In the genomic region with DNA sequence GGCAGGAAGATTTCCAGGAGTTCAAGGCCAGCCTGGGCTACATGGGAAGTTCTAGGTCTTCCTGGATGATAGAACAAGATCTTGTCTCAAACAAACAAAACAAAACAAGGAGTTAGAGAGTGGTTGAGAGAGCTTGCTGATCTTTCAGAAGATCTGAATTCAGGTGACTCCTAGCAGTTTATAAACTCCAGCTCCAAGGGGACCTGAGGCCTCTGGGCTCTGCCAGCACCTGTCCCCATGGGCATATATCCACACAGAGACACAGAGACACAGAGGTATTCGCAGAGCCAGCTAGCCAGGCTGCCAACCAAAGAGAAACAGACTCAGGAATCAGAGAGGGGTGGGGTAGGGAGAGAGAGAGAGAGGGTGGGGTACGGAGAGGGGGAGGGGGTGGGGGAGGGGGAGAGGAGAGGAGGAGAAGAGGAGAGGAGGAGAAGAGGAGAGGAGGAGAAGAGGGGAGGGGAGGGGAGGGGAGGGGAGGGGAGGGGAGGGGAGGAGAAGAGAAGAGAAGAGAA, we compare ENCODE assay signal across 18 mouse cellular contexts. TPM values are rescaled to one million over a fixed set of nuclear protein-coding genes. Genes with fewer than 3 reads are reported as not detected.
DNase-seq lines count a peak whose midpoint lies in the region; ATAC-seq and TF ChIP-seq lines count a peak whose summit lies in the region.
"Had no signal": no experiment of that assay in that cellular context is flagged by ENCODE, and none has a peak within 500 bp of the region (broad histone marks: within the 10 kb centered on the region; RNA-seq: fewer than 3 reads in every experiment).

No protein-coding gene starts in this region.

- WGBS in forebrain, embryonic 15.5 days, result 90% methylated on average over 1 of the region's 2 CpGs
- 70% methylated on average over 1 of the region's 2 CpGs for WGBS in forebrain, embryonic 13.5 days
- WGBS in intestine, embryonic 15.5 days, result 60% methylated on average over 1 of the region's 2 CpGs
- 70% methylated on average over 1 of the region's 2 CpGs for WGBS in intestine, embryonic 16.5 days
- WGBS in neural tube, embryonic 12.5 days, result 91% methylated on average over 1 of the region's 2 CpGs
- 80% methylated on average over 1 of the region's 2 CpGs for WGBS in neural tube, embryonic 15.5 days
- WGBS in stomach, postnatal 0 days, result 57% methylated on average over 1 of the region's 2 CpGs

- H3K4me3 ChIP-seq in forebrain, embryonic 15.5 days, result no peak overlapping the region
- no peak overlapping the region for H3K4me3 ChIP-seq in forebrain, embryonic 13.5 days
- H3K4me3 ChIP-seq in intestine, embryonic 15.5 days (replicated peaks), result no peak overlapping the region
- no peak overlapping the region for H3K4me3 ChIP-seq in intestine, embryonic 16.5 days (ENCODE audit: low read length)
- no peak overlapping the region for H3K4me3 ChIP-seq in neural tube, embryonic 12.5 days
- H3K4me3 ChIP-seq in neural tube, embryonic 15.5 days (replicated peaks), result no peak overlapping the region
- no peak overlapping the region for H3K4me3 ChIP-seq in stomach, postnatal 0 days (ENCODE audit: low read depth, low read length)
- H3K4me3 ChIP-seq: erythroblast, embryonic 14.5 days; megakaryocyte, embryonic 14.5 days had no signal

- H3K4me1 ChIP-seq in forebrain, embryonic 15.5 days, result peaks cover 13% of the 10 kb centered on the region
- peaks cover 5% of the 10 kb centered on the region; the same call in 1 of the 2 replicates for H3K4me1 ChIP-seq in forebrain, embryonic 13.5 days
- H3K4me1 ChIP-seq in intestine, embryonic 15.5 days (replicated peaks), result peaks cover 12% of the 10 kb centered on the region
- H3K4me1 ChIP-seq in intestine, embryonic 16.5 days (ENCODE audit: control insufficient read depth, insufficient read depth, low read length), result peaks cover 28% of the 10 kb centered on the region
- peaks cover 4% of the 10 kb centered on the region; the same call in 1 of the 2 replicates for H3K4me1 ChIP-seq in neural tube, embryonic 12.5 days
- H3K4me1 ChIP-seq in neural tube, embryonic 15.5 days, result peaks cover 16% of the 10 kb centered on the region
- 0 out of 2 replicates have a peak, but pooled peaks cover 6% of the 10 kb centered on the region for H3K4me1 ChIP-seq in stomach, postnatal 0 days (replicated peaks; ENCODE audit: control insufficient read depth, insufficient read depth)

- no peaks in the 10 kb centered on the region for H3K9me3 ChIP-seq in forebrain, embryonic 15.5 days
- no peaks in the 10 kb centered on the region for H3K9me3 ChIP-seq in forebrain, embryonic 13.5 days (replicated peaks)
- no peaks in the 10 kb centered on the region for H3K9me3 ChIP-seq in intestine, embryonic 15.5 days
- 0 out of 2 replicates have a peak, but pooled peaks cover 7% of the 10 kb centered on the region for H3K9me3 ChIP-seq in intestine, embryonic 16.5 days (ENCODE audit: control insufficient read depth, low read length)
- H3K9me3 ChIP-seq in neural tube, embryonic 12.5 days, result no peaks in the 10 kb centered on the region
- no peaks in the 10 kb centered on the region for H3K9me3 ChIP-seq in neural tube, embryonic 15.5 days (replicated peaks)
- H3K9me3 ChIP-seq in stomach, postnatal 0 days (ENCODE audit: control insufficient read depth, low read length), result no peaks in the 10 kb centered on the region
- H3K9me3 ChIP-seq: heart, embryonic 15.5 days; hindbrain, embryonic 10.5 days had no signal

- no peak overlapping the region for H3K27ac ChIP-seq in forebrain, embryonic 15.5 days (replicated peaks)
- H3K27ac ChIP-seq in forebrain, embryonic 13.5 days, result no peak overlapping the region
- peak overlapping the region; percentile 17; the same call in 1 of the 2 replicates for H3K27ac ChIP-seq in intestine, embryonic 15.5 days
- no peak overlapping the region for H3K27ac ChIP-seq in intestine, embryonic 16.5 days (ENCODE audit: low read length)
- no peak overlapping the region for H3K27ac ChIP-seq in neural tube, embryonic 12.5 days
- H3K27ac ChIP-seq in neural tube, embryonic 15.5 days (replicated peaks), result no peak overlapping the region
- H3K27ac ChIP-seq in stomach, postnatal 0 days (replicated peaks), result peak overlapping the region; percentile 67
- H3K27ac ChIP-seq: hindbrain, embryonic 10.5 days had no signal

- TF ChIP-seq CTCF in stomach, postnatal 0 days (IDR thresholded peaks at IDR 0.05; ENCODE audit: low read depth), result no peak

- TF ChIP-seq EP300 in stomach, postnatal 0 days (optimal IDR thresholded peaks at IDR 0.05), result no peak

- H3K4me2 ChIP-seq in forebrain, embryonic 15.5 days (replicated peaks), result no peak overlapping the region
- no peak overlapping the region for H3K4me2 ChIP-seq in forebrain, embryonic 13.5 days
- no peak overlapping the region for H3K4me2 ChIP-seq in intestine, embryonic 15.5 days (replicated peaks)
- no peak overlapping the region for H3K4me2 ChIP-seq in intestine, embryonic 16.5 days (ENCODE audit: low read depth, low read length)
- H3K4me2 ChIP-seq in neural tube, embryonic 12.5 days (replicated peaks), result 0 out of 2 replicates have a peak overlapping the region, but pooled peaks have one; percentile 53
- no peak overlapping the region; the same call in 1 of the 2 replicates for H3K4me2 ChIP-seq in neural tube, embryonic 15.5 days
- H3K4me2 ChIP-seq in stomach, postnatal 0 days (replicated peaks; ENCODE audit: low read depth), result no peak overlapping the region

- no peak overlapping the region for H3K9ac ChIP-seq in forebrain, embryonic 15.5 days (replicated peaks)
- no peak overlapping the region for H3K9ac ChIP-seq in forebrain, embryonic 13.5 days
- no peak overlapping the region for H3K9ac ChIP-seq in intestine, embryonic 15.5 days
- H3K9ac ChIP-seq in intestine, embryonic 16.5 days (ENCODE audit: low read depth, low read length), result no peak overlapping the region
- H3K9ac ChIP-seq in neural tube, embryonic 12.5 days, result no peak overlapping the region
- no peak overlapping the region for H3K9ac ChIP-seq in neural tube, embryonic 15.5 days (replicated peaks)
- no peak overlapping the region for H3K9ac ChIP-seq in stomach, postnatal 0 days (ENCODE audit: low read length)
- H3K9ac ChIP-seq: heart, embryonic 15.5 days; liver, postnatal 0 days had no signal

- no peak for DNase-seq in stomach, postnatal 0 days (ENCODE audit: low spot score)
- DNase-seq in kidney, adult 11 months, result no peak
- DNase-seq: adrenal gland, adult 8-10 months; cerebellum, postnatal 10 days had no signal

- no peaks in the 10 kb centered on the region for H3K36me3 ChIP-seq in forebrain, embryonic 15.5 days
- H3K36me3 ChIP-seq in forebrain, embryonic 13.5 days (ENCODE audit: poor library complexity, severe bottlenecking), result no peaks in the 10 kb centered on the region
- no peaks in the 10 kb centered on the region for H3K36me3 ChIP-seq in intestine, embryonic 15.5 days
- H3K36me3 ChIP-seq in intestine, embryonic 16.5 days (ENCODE audit: control insufficient read depth, insufficient read depth, low read length), result no peaks in the 10 kb centered on the region
- H3K36me3 ChIP-seq in neural tube, embryonic 12.5 days, result no peaks in the 10 kb centered on the region
- no peaks in the 10 kb centered on the region for H3K36me3 ChIP-seq in neural tube, embryonic 15.5 days
- H3K36me3 ChIP-seq in stomach, postnatal 0 days (ENCODE audit: control insufficient read depth, insufficient read depth, low read length), result no peaks in the 10 kb centered on the region
- H3K36me3 ChIP-seq: heart, embryonic 15.5 days; hindbrain, embryonic 10.5 days had no signal

- ATAC-seq in forebrain, embryonic 15.5 days (replicated peaks), result 0 out of 2 replicates have a peak, but pooled peaks have one; percentile 19
- ATAC-seq in forebrain, embryonic 13.5 days, result no peak
- ATAC-seq in intestine, embryonic 15.5 days, result no peak; the same call in 1 of the 2 replicates
- no peak for ATAC-seq in intestine, embryonic 16.5 days
- no peak for ATAC-seq in neural tube, embryonic 12.5 days (ENCODE audit: low FRiP score, low read depth)
- ATAC-seq in neural tube, embryonic 15.5 days (ENCODE audit: low FRiP score), result no peak
- ATAC-seq in stomach, postnatal 0 days (ENCODE audit: low FRiP score, low TSS enrichment), result no peak

- H3K27me3 ChIP-seq in forebrain, embryonic 15.5 days, result no peaks in the 10 kb centered on the region
- H3K27me3 ChIP-seq in forebrain, embryonic 13.5 days, result no peaks in the 10 kb centered on the region
- no peaks in the 10 kb centered on the region for H3K27me3 ChIP-seq in intestine, embryonic 15.5 days (replicated peaks)
- no peaks in the 10 kb centered on the region for H3K27me3 ChIP-seq in intestine, embryonic 16.5 days (replicated peaks; ENCODE audit: control insufficient read depth, insufficient read depth, low read length)
- no peaks in the 10 kb centered on the region; the same call in 1 of the 2 replicates for H3K27me3 ChIP-seq in neural tube, embryonic 12.5 days (replicated peaks)
- H3K27me3 ChIP-seq in neural tube, embryonic 15.5 days (replicated peaks), result no peaks in the 10 kb centered on the region
- H3K27me3 ChIP-seq in stomach, postnatal 0 days (ENCODE audit: control insufficient read depth, insufficient read depth, low read length), result no peaks in the 10 kb centered on the region
- H3K27me3 ChIP-seq: CH12.LX; heart, embryonic 15.5 days; megakaryocyte, embryonic 14.5 days had no signal

RNA-seq across cellular contexts. Expression of gene Erp27, which starts 9.2 kb away (rescaled TPM):
- 0.18 and 0.66 TPM in 2 replicates for polyA plus RNA-seq in forebrain, embryonic 15.5 days (2015; fragmentation: Nextera tagmentation; extraction: Ambion mirVana)
- polyA plus RNA-seq in forebrain, embryonic 13.5 days (2015; fragmentation: Nextera tagmentation; extraction: Ambion mirVana), result 0.22 TPM in 1 of 2 replicates, not detected in the other
- 14.6 and 37.0 TPM in 2 replicates for polyA plus RNA-seq in intestine, embryonic 15.5 days (2015; fragmentation: Nextera tagmentation; extraction: Ambion mirVana)
- polyA plus RNA-seq in intestine, embryonic 16.5 days (2015; fragmentation: Nextera tagmentation; extraction: Ambion mirVana), result 23.9 and 28.7 TPM in 2 replicates
- polyA plus RNA-seq in neural tube, embryonic 12.5 days (2016; fragmentation: Nextera tagmentation; extraction: Ambion mirVana), result not detected in 2 replicates
- polyA plus RNA-seq in neural tube, embryonic 15.5 days (2015; fragmentation: Nextera tagmentation; extraction: Ambion mirVana), result 0.82 TPM in 1 of 2 replicates, not detected in the other
- 0.65 and 1.0 TPM in 2 replicates for polyA plus RNA-seq in stomach, postnatal 0 days (2015; fragmentation: Nextera tagmentation; extraction: Ambion mirVana)
- polyA plus RNA-seq: erythroblast, embryonic 14.5 days; hindbrain, embryonic 10.5 days; neural tube, embryonic 14.5 days had no signal

RNA-seq across cellular contexts. Expression of gene Pde6h, which starts 10.8 kb away (rescaled TPM):
- polyA plus RNA-seq in forebrain, embryonic 15.5 days (2015; fragmentation: Nextera tagmentation; extraction: Ambion mirVana), result not detected in 2 replicates
- 0.03 TPM in 1 of 2 replicates, not detected in the other for polyA plus RNA-seq in forebrain, embryonic 13.5 days (2015; fragmentation: Nextera tagmentation; extraction: Ambion mirVana)
- polyA plus RNA-seq in intestine, embryonic 15.5 days (2015; fragmentation: Nextera tagmentation; extraction: Ambion mirVana), result not detected in 2 replicates
- polyA plus RNA-seq in intestine, embryonic 16.5 days (2015; fragmentation: Nextera tagmentation; extraction: Ambion mirVana), result 0.40 TPM in 1 of 2 replicates, not detected in the other
- not detected in 2 replicates for polyA plus RNA-seq in neural tube, embryonic 12.5 days (2016; fragmentation: Nextera tagmentation; extraction: Ambion mirVana)
- 0.33 TPM in 1 of 2 replicates, not detected in the other for polyA plus RNA-seq in neural tube, embryonic 15.5 days (2015; fragmentation: Nextera tagmentation; extraction: Ambion mirVana)
- polyA plus RNA-seq in stomach, postnatal 0 days (2015; fragmentation: Nextera tagmentation; extraction: Ambion mirVana), result 0.06 and 0.40 TPM in 2 replicates
- polyA plus RNA-seq: erythroblast, embryonic 14.5 days; hindbrain, embryonic 10.5 days; limb, embryonic 11.5 days; neural tube, embryonic 14.5 days had no signal

RNA-seq across cellular contexts. Expression of gene Arhgdib, which starts 28.9 kb away (rescaled TPM):
- polyA plus RNA-seq in forebrain, embryonic 15.5 days (2015; fragmentation: Nextera tagmentation; extraction: Ambion mirVana), result 16.8 and 17.1 TPM in 2 replicates
- 11.0 and 11.5 TPM in 2 replicates for polyA plus RNA-seq in forebrain, embryonic 13.5 days (2015; fragmentation: Nextera tagmentation; extraction: Ambion mirVana)
- polyA plus RNA-seq in intestine, embryonic 15.5 days (2015; fragmentation: Nextera tagmentation; extraction: Ambion mirVana), result 44.5 and 47.8 TPM in 2 replicates
- 42.1 and 44.0 TPM in 2 replicates for polyA plus RNA-seq in intestine, embryonic 16.5 days (2015; fragmentation: Nextera tagmentation; extraction: Ambion mirVana)
- 21.6 and 22.7 TPM in 2 replicates for polyA plus RNA-seq in neural tube, embryonic 12.5 days (2016; fragmentation: Nextera tagmentation; extraction: Ambion mirVana)
- polyA plus RNA-seq in neural tube, embryonic 15.5 days (2015; fragmentation: Nextera tagmentation; extraction: Ambion mirVana), result 13.8 and 95.4 TPM in 2 replicates
- polyA plus RNA-seq in stomach, postnatal 0 days (2015; fragmentation: Nextera tagmentation; extraction: Ambion mirVana), result 27.3 and 34.9 TPM in 2 replicates

RNA-seq across cellular contexts. Expression of gene Mgp, which starts 37.2 kb away (rescaled TPM):
- polyA plus RNA-seq in forebrain, embryonic 15.5 days (2015; fragmentation: Nextera tagmentation; extraction: Ambion mirVana), result 7.2 and 8.8 TPM in 2 replicates
- polyA plus RNA-seq in forebrain, embryonic 13.5 days (2015; fragmentation: Nextera tagmentation; extraction: Ambion mirVana), result 3.0 and 3.3 TPM in 2 replicates
- 121 and 122 TPM in 2 replicates for polyA plus RNA-seq in intestine, embryonic 15.5 days (2015; fragmentation: Nextera tagmentation; extraction: Ambion mirVana)
- polyA plus RNA-seq in intestine, embryonic 16.5 days (2015; fragmentation: Nextera tagmentation; extraction: Ambion mirVana), result 93.4 and 97.1 TPM in 2 replicates
- 8.8 and 13.0 TPM in 2 replicates for polyA plus RNA-seq in neural tube, embryonic 12.5 days (2016; fragmentation: Nextera tagmentation; extraction: Ambion mirVana)
- 28.4 and 40.1 TPM in 2 replicates for polyA plus RNA-seq in neural tube, embryonic 15.5 days (2015; fragmentation: Nextera tagmentation; extraction: Ambion mirVana)
- polyA plus RNA-seq in stomach, postnatal 0 days (2015; fragmentation: Nextera tagmentation; extraction: Ambion mirVana), result 392 and 473 TPM in 2 replicates
- polyA plus RNA-seq: erythroblast, embryonic 14.5 days had no signal

RNA-seq across cellular contexts. Expression of gene Art4, which starts 55.3 kb away (rescaled TPM):
- 0.06 TPM in 1 of 2 replicates, not detected in the other for polyA plus RNA-seq in forebrain, embryonic 15.5 days (2015; fragmentation: Nextera tagmentation; extraction: Ambion mirVana)
- 0.08 TPM in 1 of 2 replicates, not detected in the other for polyA plus RNA-seq in forebrain, embryonic 13.5 days (2015; fragmentation: Nextera tagmentation; extraction: Ambion mirVana)
- 4.2 and 4.8 TPM in 2 replicates for polyA plus RNA-seq in intestine, embryonic 15.5 days (2015; fragmentation: Nextera tagmentation; extraction: Ambion mirVana)
- 2.8 and 3.1 TPM in 2 replicates for polyA plus RNA-seq in intestine, embryonic 16.5 days (2015; fragmentation: Nextera tagmentation; extraction: Ambion mirVana)
- polyA plus RNA-seq in neural tube, embryonic 12.5 days (2016; fragmentation: Nextera tagmentation; extraction: Ambion mirVana), result 0.51 and 0.86 TPM in 2 replicates
- polyA plus RNA-seq in neural tube, embryonic 15.5 days (2015; fragmentation: Nextera tagmentation; extraction: Ambion mirVana), result 0.23 and 2.3 TPM in 2 replicates
- polyA plus RNA-seq in stomach, postnatal 0 days (2015; fragmentation: Nextera tagmentation; extraction: Ambion mirVana), result 3.2 and 3.3 TPM in 2 replicates
- polyA plus RNA-seq: neural tube, embryonic 14.5 days had no signal

Comparison
In these comparisons a context has a peak if more than half of its experiments do, and no peak if none do; other contexts are left out.
1. H3K27ac ChIP-seq: peak in intestine, embryonic 15.5 days (single experiment) and stomach, postnatal 0 days (single experiment); none in forebrain, embryonic 15.5 days (single experiment), forebrain, embryonic 13.5 days (single experiment), intestine, embryonic 16.5 days (single experiment), neural tube, embryonic 12.5 days (single experiment) and neural tube, embryonic 15.5 days (single experiment).